Comparison of ENCODE assay signal across 13 mouse cellular contexts in the genomic region with DNA sequence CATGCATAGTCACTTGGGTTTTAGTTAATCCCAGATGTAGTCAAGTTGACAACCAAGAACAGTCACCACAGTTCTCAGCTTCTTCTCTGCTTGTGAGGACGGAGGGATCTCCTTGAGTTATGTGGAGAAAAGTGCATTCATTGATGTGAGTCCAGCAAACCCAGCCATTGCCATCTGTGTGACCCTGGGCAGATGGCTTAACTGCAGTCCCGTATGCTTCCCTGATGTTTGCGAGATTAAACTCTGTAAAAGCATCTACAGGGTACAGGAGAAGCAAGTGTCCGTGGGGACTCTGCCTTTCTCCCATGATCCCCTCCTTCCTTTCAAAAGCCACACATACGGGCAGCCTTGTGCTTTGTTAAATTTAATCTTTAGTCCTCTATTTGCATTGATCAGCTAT.
"Had no signal": no experiment of that assay in that cellular context is flagged by ENCODE, and none has a peak within 500 bp of the region (broad histone marks: within the 10 kb centered on the region; RNA-seq: fewer than 3 reads in every experiment).

No protein-coding gene starts in this region.

- H3K9me3 ChIP-seq: limb, embryonic 10.5 days; liver, embryonic 15.5 days had no signal

- H3K27me3 ChIP-seq: liver, embryonic 15.5 days had no signal

- H3K4me2 ChIP-seq: liver, embryonic 11.5 days; liver, embryonic 15.5 days had no signal

- DNase-seq: kidney, adult 9 months; kidney, postnatal 36 days; layer of hippocampus, adult 9-11 months; lung, adult 2 months; lung, postnatal 36 days; midbrain, embryonic 14.5 days; thymus, adult 18-20 months; thymus, postnatal 14 days had no signal

- H3K27ac ChIP-seq: kidney, postnatal 0 days; limb, embryonic 10.5 days; liver, embryonic 15.5 days had no signal

- H3K4me1 ChIP-seq: limb, embryonic 10.5 days; liver, embryonic 15.5 days had no signal

- H3K36me3 ChIP-seq: limb, embryonic 10.5 days; liver, embryonic 15.5 days had no signal

- H3K9ac ChIP-seq: liver, embryonic 15.5 days had no signal

- H3K4me3 ChIP-seq: limb, embryonic 10.5 days; liver, embryonic 15.5 days had no signal

- ATAC-seq: lung, postnatal 0 days had no signal
